Mouse (Mus musculus) hindbrain, embryonic 15.5 days (tissue): ENCODE data around the gene Gcgr. TPM values are rescaled to one million over a fixed set of nuclear protein-coding genes. Genes with fewer than 3 reads are reported as not detected.

Source experiments
- ATAC-seq: fragments of 200-750 bp; cut with Nextera tagmentation; 2 replicates; pipeline ENCODE4 v1.8.0; 2017; ENCODE audit warnings: low read depth, moderate number of reproducible peaks, moderate TSS enrichment; ENCODE audit not compliant: low FRiP score
- H3K27ac ChIP-seq: fragments of 300-500 bp; sonication (generic); replicated peaks from 2 replicates; pipeline ENCODE4 v1.5.1; 2015; ENCODE audit warnings: mild to moderate bottlenecking, inconsistent platforms
- H3K27me3 ChIP-seq: fragments of 300-500 bp; sonication (generic); 2 replicates; pipeline ENCODE4 v1.6.1; 2015; ENCODE audit warnings: control low read depth, inconsistent platforms
- H3K36me3 ChIP-seq: fragments of 300-500 bp; sonication (generic); 2 replicates; pipeline ENCODE4 v1.6.1; 2015; ENCODE audit warnings: control low read depth, inconsistent platforms
- H3K4me1 ChIP-seq: fragments of 300-500 bp; sonication (generic); replicated peaks from 2 replicates; pipeline ENCODE4 v1.6.1; 2015; ENCODE audit warnings: control low read depth, inconsistent platforms
- H3K4me2 ChIP-seq: fragments of 300-500 bp; sonication (generic); 2 replicates; pipeline ENCODE4 v1.6.1; 2015; ENCODE audit warnings: moderate library complexity, mild to moderate bottlenecking, inconsistent platforms
- H3K4me3 ChIP-seq: fragments of 300-500 bp; sonication (generic); 2 replicates; pipeline ENCODE4 v1.5.1; 2015; ENCODE audit warnings: mild to moderate bottlenecking, inconsistent platforms
- H3K9ac ChIP-seq: fragments of 300-500 bp; sonication (generic); 2 replicates; pipeline ENCODE4 v1.6.1; 2015; ENCODE audit warnings: inconsistent platforms
- H3K9me3 ChIP-seq: fragments of 300-500 bp; sonication (generic); 2 replicates; pipeline ENCODE4 v1.6.1; 2016; ENCODE audit warnings: control low read depth, inconsistent platforms
- WGBS: fragments of 180-500 bp; shearing (Covaris S2); methylation state at CpG from one replicate; pipeline ENCODE4 v1.1.7; 2015; 5-methylcytosine and 5-hydroxymethylcytosine counted together
- polyA plus RNA-seq: library from polyadenylated mRNA; unstranded; fragments of >200 nt; fragmentation: Nextera tagmentation; extraction: Ambion mirVana; gene quantifications from 2 replicates; pipeline ENCODE4 v1.2.1, GENCODE M21; 2015

The Gcgr gene
- polyA plus RNA-seq, 1 experiment from 2014 or later: 0.75 TPM

GRCm38 (mm10) chr11:120525959-120526358 is 4.5 kb upstream of the Gcgr start:
- 72% methylated on average over 2 of the region's 2 CpGs for WGBS
- Histone ChIP-seq H3K4me2 (no peak overlapping the region), H3K9ac (no peak overlapping the region), H3K4me3 (no peak overlapping the region), H3K27me3 (peaks cover 30% of the 10 kb centered on the region), H3K36me3 (no peaks in the 10 kb centered on the region), H3K9me3 (no peaks in the 10 kb centered on the region), H3K4me1 (peaks cover 7% of the 10 kb centered on the region), H3K27ac (no peak overlapping the region)
- no peak for ATAC-seq

- H3K9me3 ChIP-seq: no peaks in the 10 kb centered on the region
- no peak overlapping the region for H3K4me3 ChIP-seq
- H3K4me2 ChIP-seq: no peak overlapping the region
- H3K9ac ChIP-seq: no peak overlapping the region
- ATAC-seq: no peak
- H3K4me1 ChIP-seq: peaks cover 12% of the 10 kb centered on the region
- H3K27me3 ChIP-seq: peaks cover 48% of the 10 kb centered on the region
- no peaks in the 10 kb centered on the region for H3K36me3 ChIP-seq
- H3K27ac ChIP-seq: no peak overlapping the region
- WGBS: 85% methylated on average over 9 of the region's 9 CpGs
Observed at GRCm38 (mm10) chr11:120527690-120528354, 2.7 kb upstream of the Gcgr start.

GRCm38 (mm10) chr11:120528903-120529302 is 1.6 kb upstream of the Gcgr start:
- no peak overlapping the region for H3K27ac ChIP-seq
- 54% methylated on average over 4 of the region's 4 CpGs for WGBS

GRCm38 (mm10) chr11:120531646-120532045 is 1.1 kb downstream of the Gcgr start:
- Histone ChIP-seq H3K27me3 (peaks cover 56% of the 10 kb centered on the region), H3K27ac (no peak overlapping the region), H3K9me3 (no peaks in the 10 kb centered on the region), H3K4me3 (no peak overlapping the region), H3K36me3 (no peaks in the 10 kb centered on the region), H3K9ac (no peak overlapping the region), H3K4me2 (no peak overlapping the region), H3K4me1 (peaks cover 12% of the 10 kb centered on the region)
- no peak for ATAC-seq
- WGBS: 23% methylated on average over 9 of the region's 9 CpGs

More at GRCm38 (mm10) chr11:120528903-120529302, 1.6 kb upstream of the Gcgr start:
- ATAC-seq: no peak
- Histone ChIP-seq H3K9ac (no peak overlapping the region), H3K4me3 (no peak overlapping the region), H3K4me1 (peaks cover 12% of the 10 kb centered on the region), H3K27me3 (peaks cover 56% of the 10 kb centered on the region), H3K9me3 (no peaks in the 10 kb centered on the region), H3K36me3 (no peaks in the 10 kb centered on the region), H3K4me2 (no peak overlapping the region)

- ATAC-seq: no peak
- H3K9me3 ChIP-seq: no peaks in the 10 kb centered on the region
- H3K9ac ChIP-seq: no peak overlapping the region
- H3K4me1 ChIP-seq: peaks cover 19% of the 10 kb centered on the region
- WGBS: 80% methylated on average over 8 of the region's 8 CpGs
- peaks cover 44% of the 10 kb centered on the region for H3K27me3 ChIP-seq
- H3K4me3 ChIP-seq: no peak overlapping the region
- no peak overlapping the region for H3K27ac ChIP-seq
- H3K4me2 ChIP-seq: no peak overlapping the region
- H3K36me3 ChIP-seq: no peaks in the 10 kb centered on the region
Observed at GRCm38 (mm10) chr11:120534093-120534492, 3.6 kb downstream of the Gcgr start.

- no peak overlapping the region for H3K4me2 ChIP-seq
- no peak overlapping the region for H3K9ac ChIP-seq
- H3K36me3 ChIP-seq: no peaks in the 10 kb centered on the region
- no peak for ATAC-seq
- no peaks in the 10 kb centered on the region for H3K9me3 ChIP-seq
- H3K4me3 ChIP-seq: no peak overlapping the region
- peaks cover 29% of the 10 kb centered on the region for H3K4me1 ChIP-seq
- H3K27me3 ChIP-seq: peaks cover 34% of the 10 kb centered on the region
- WGBS: 82% methylated on average over 3 of the region's 3 CpGs
- no peak overlapping the region for H3K27ac ChIP-seq
Observed at GRCm38 (mm10) chr11:120535145-120535544, 4.6 kb downstream of the Gcgr start.

GRCm38 (mm10) chr11:120535804-120536203 is 5.3 kb downstream of the Gcgr start:
- no peaks in the 10 kb centered on the region for H3K9me3 ChIP-seq
- H3K9ac ChIP-seq: no peak overlapping the region
- H3K4me1 ChIP-seq: peaks cover 24% of the 10 kb centered on the region
- no peak overlapping the region for H3K4me2 ChIP-seq
- no peak overlapping the region for H3K4me3 ChIP-seq
- ATAC-seq: no peak
- H3K27ac ChIP-seq: no peak overlapping the region
- no peaks in the 10 kb centered on the region for H3K36me3 ChIP-seq
- H3K27me3 ChIP-seq: peaks cover 27% of the 10 kb centered on the region
- 77% methylated on average over 3 of the region's 3 CpGs for WGBS

- Histone ChIP-seq H3K4me2 (no peak overlapping the region), H3K4me1 (peaks cover 17% of the 10 kb centered on the region), H3K27me3 (peaks cover 1% of the 10 kb centered on the region; the same call in 1 of the 2 replicates), H3K9ac (no peak overlapping the region), H3K4me3 (no peak overlapping the region), H3K27ac (peak overlapping the region; percentile 57; the same call in 1 of the 2 replicates), H3K9me3 (no peaks in the 10 kb centered on the region), H3K36me3 (peaks cover 8% of the 10 kb centered on the region)
- 56% methylated on average over 3 of the region's 3 CpGs for WGBS
- peak; percentile 40; the same call in 1 of the 2 replicates for ATAC-seq
Observed at GRCm38 (mm10) chr11:120538485-120538884, 8.0 kb downstream of the Gcgr start.

GRCm38 (mm10) chr11:120538955-120539284 is 8.4 kb downstream of the Gcgr start:
- no peaks in the 10 kb centered on the region for H3K9me3 ChIP-seq
- no peak overlapping the region for H3K9ac ChIP-seq
- WGBS: 51% methylated on average over 8 of the region's 8 CpGs
- H3K27me3 ChIP-seq: no peaks in the 10 kb centered on the region
- H3K4me1 ChIP-seq: peaks cover 17% of the 10 kb centered on the region
- peak overlapping the region; percentile 57 for H3K27ac ChIP-seq
- no peak overlapping the region for H3K4me2 ChIP-seq
- no peak; the same call in 1 of the 2 replicates for ATAC-seq
- H3K36me3 ChIP-seq: peaks cover 12% of the 10 kb centered on the region
- no peak overlapping the region for H3K4me3 ChIP-seq

GRCm38 (mm10) chr11:120539285-120540014 is 9.0 kb downstream of the Gcgr start:
- H3K9me3 ChIP-seq: no peaks in the 10 kb centered on the region
- H3K27me3 ChIP-seq: no peaks in the 10 kb centered on the region
- H3K36me3 ChIP-seq: peaks cover 17% of the 10 kb centered on the region
- H3K27ac ChIP-seq: peak overlapping the region; percentile 57
- peaks cover 17% of the 10 kb centered on the region for H3K4me1 ChIP-seq
- ATAC-seq: peak; percentile 69; the same call in 1 of the 2 replicates
- no peak overlapping the region for H3K9ac ChIP-seq
- no peak overlapping the region for H3K4me3 ChIP-seq
- 0 out of 2 replicates have a peak overlapping the region, but pooled peaks have one; percentile 0 for H3K4me2 ChIP-seq
- WGBS: 25% methylated on average over 10 of the region's 10 CpGs

- H3K27ac ChIP-seq: no peak overlapping the region
- no peaks in the 10 kb centered on the region for H3K27me3 ChIP-seq
- 46% methylated on average over 4 of the region's 4 CpGs for WGBS
- H3K4me3 ChIP-seq: no peak overlapping the region
- no peak overlapping the region for H3K4me2 ChIP-seq
- peaks cover 17% of the 10 kb centered on the region for H3K4me1 ChIP-seq
- ATAC-seq: no peak
- no peak overlapping the region for H3K9ac ChIP-seq
- no peaks in the 10 kb centered on the region for H3K9me3 ChIP-seq
- peaks cover 25% of the 10 kb centered on the region for H3K36me3 ChIP-seq
Observed at GRCm38 (mm10) chr11:120541907-120542306, 11.4 kb downstream of the Gcgr start.

- Histone ChIP-seq H3K4me2 (no peak overlapping the region), H3K27ac (no peak overlapping the region), H3K9ac (no peak overlapping the region), H3K27me3 (no peaks in the 10 kb centered on the region), H3K36me3 (peaks cover 25% of the 10 kb centered on the region), H3K4me3 (no peak overlapping the region), H3K9me3 (no peaks in the 10 kb centered on the region), H3K4me1 (peaks cover 17% of the 10 kb centered on the region)
- ATAC-seq: no peak
- 85% methylated on average over 6 of the region's 6 CpGs for WGBS
Observed at GRCm38 (mm10) chr11:120542376-120542775, 11.9 kb downstream of the Gcgr start.
